Mouse (Mus musculus) T-helper 17 cell (primary cell): ENCODE measurements around the gene Spsb3.

Experiments
- in situ Hi-C, 2 experiments: fragments of 300-600 bp; cut with MboI, MseI; formaldehyde crosslinking; loops; 1 replicate in 1 of 2; 2 replicates in 1 of 2; pipeline ENCODE4 v1.15.1; 2025; ENCODE audit warnings: high pct_unique_total_duplicates in 2 of 2

Spsb3 gene

GRCm38 (mm10) chr17:24886134-24886931 is at the start of gene Spsb3, which contains the start of gene Nubp2:
Gene Spsb3 (plus strand): TSS chr17:24886643.
Gene Nubp2 (minus strand): TSS chr17:24886349.
- in situ Hi-C loops = loop anchor here (5.0 to 10.0 kb wide), 2 partner anchors 142 to 149 kb away; partner anchors contain the start of gene Msrb1 (in 1 of the 2)

DNA sequence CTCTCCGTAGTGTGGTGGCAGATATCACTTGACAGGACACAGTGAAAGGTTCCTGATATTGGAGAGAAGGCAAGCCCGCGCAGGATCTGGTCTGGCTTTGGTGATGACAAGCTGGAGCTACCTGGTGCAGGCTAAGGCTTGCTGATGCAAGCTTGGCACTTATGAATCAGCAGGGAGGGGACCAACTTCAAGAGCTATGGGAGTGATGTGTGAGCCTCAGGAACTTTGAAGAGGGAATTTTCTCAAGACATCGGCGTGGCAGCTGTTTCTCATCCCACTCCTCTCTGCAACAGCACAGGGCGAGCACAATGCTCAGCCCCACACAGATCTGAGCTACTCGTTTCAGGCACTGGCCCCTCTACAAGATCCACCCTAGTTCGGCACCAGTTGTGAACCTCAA is 46.6 kb upstream of the Spsb3 start, which contains the start of gene Hagh:
Gene Hagh (plus strand): TSS at position 302 of the 400 bp plus-strand sequence.
- in situ Hi-C loops = loop anchor here in 1 of 2 experiments (5.0 kb wide), 1 partner anchor 42 kb away; no protein-coding TSS in a partner anchor

GRCm38 (mm10) chr17:24840341-24840740 is 46.1 kb upstream of the Spsb3 start:
- in situ Hi-C loops = loop anchor here in 1 of 2 experiments (5.0 kb wide), 1 partner anchor 42 kb away; no protein-coding TSS in a partner anchor

GRCm38 (mm10) chr17:24841133-24841532 is 45.3 kb upstream of the Spsb3 start:
- in situ Hi-C loops = loop anchor here in 1 of 2 experiments (5.0 kb wide), 1 partner anchor 41 kb away; no protein-coding TSS in a partner anchor

- in situ Hi-C loops = loop anchor here in 1 of 2 experiments (5.0 kb wide), 1 partner anchor 40 kb away; no protein-coding TSS in a partner anchor
These were observed 43.8 kb upstream of the Spsb3 start for GRCm38 (mm10) chr17:24842631-24843030.

- in situ Hi-C loops = loop anchor here in 1 of 2 experiments (5.0 kb wide), 1 partner anchor 38 kb away; no protein-coding TSS in a partner anchor
These were observed 41.9 kb upstream of the Spsb3 start for GRCm38 (mm10) chr17:24844525-24844924.

- in situ Hi-C loops = no loop called here
These were observed 39.1 kb upstream of the Spsb3 start for GRCm38 (mm10) chr17:24847386-24847785.

DNA sequence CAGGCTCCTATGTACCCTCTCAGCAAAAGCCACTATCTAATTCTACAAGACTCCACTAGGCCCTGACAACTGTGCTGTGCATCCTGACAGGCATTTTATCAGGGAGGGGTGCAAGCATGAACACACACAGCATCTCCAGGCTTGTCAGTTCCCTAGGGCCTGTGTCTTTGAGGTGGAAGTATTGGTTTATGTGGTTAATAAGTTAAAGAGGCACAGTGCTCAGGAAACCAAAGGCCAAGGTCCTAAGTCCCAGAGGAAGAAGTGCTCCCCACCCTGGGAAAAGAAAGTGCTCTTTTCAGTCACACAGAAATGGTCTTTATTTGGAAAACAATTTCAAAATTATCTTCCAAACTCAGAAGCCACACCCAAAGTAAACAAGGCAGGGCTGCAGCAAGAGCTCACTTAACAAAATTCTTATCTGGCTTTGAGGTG is 37.8 kb upstream of the Spsb3 start:
- in situ Hi-C loops = no loop called here

GRCm38 (mm10) chr17:24849733-24850064 is 36.7 kb upstream of the Spsb3 start:
- in situ Hi-C loops = loop anchor here in 1 of 2 experiments (10.0 kb wide), 1 partner anchor 1555 kb away; no protein-coding TSS in a partner anchor

DNA sequence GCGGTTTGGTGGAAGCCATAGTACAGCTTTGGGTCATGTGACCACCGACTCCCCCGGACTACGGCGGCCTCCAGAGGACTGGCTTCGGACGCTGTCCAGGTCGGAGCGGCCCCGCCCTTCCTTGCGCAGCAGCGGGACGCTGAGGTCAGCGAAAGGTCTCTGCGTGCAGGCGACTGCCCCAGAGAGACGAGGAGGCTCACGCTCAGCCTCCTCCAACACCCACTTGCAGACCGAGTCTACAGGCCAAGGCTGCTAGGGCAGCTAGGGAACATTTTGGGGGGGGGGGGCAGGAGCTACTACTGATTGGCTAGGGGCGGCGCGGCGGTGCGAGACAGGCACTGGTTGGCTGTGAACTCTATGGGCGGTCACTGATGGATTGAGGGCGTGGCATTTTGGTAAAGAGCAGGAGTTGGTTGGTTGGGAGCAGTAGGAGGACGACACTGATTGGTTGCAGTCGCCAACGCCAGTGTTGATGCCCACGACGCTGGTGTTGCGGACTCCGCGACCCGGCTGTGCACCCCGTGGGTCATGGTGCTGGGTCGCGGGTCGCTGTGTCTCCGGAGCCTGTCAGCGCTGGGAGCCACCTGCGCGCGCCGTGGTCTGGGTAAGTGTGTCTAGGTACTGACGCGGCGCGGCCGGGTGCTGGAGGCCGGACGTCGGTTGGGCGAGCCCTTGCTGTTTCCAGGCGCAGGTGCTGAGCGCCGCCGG is 36.2 kb upstream of the Spsb3 start, which contains the start of gene Fahd1:
Gene Fahd1 (minus strand): TSS at position 300 of the 708 bp plus-strand sequence.
- in situ Hi-C loops = loop anchor here in 1 of 2 experiments (10.0 kb wide), 1 partner anchor 1555 kb away; no protein-coding TSS in a partner anchor

- in situ Hi-C loops = loop anchor here in 1 of 2 experiments (10.0 kb wide), 1 partner anchor 1554 kb away; no protein-coding TSS in a partner anchor
These were observed 35.7 kb upstream of the Spsb3 start for GRCm38 (mm10) chr17:24850773-24851127.

DNA sequence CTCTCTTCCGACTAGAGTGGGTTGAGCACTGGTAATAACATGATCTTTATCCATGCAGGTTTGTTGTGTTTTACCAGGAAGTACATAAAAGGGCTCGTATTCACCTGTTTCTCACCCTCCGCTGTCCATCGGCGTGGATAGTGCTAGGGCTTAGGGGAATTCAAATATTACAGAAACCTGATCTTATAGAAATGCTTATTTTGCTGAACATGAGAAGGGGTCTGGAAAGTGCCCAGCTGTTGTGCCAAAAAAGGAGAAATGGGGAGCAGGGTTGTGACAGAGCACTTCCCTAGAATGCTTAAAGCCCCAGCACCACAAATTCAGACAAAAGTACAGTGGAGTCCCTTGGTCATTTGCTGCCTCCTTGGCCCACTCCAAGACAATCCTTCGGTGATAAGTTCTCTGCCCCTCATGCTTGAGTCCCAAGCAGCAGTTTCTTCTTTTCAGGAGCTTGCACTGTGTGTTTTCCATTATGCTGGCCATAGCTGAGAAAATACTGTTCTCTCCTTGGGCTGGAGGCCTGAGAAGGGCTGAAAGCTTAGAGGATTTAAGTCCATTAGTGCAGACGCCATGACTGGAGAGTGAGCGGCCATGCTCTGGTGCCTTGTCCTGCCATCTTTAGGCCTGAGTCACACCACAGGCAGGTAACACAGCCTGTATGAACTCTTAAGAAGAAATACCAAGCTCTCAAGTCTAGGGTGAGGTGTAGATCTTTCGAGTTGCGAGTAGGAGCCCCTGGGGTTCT is 34.9 kb upstream of the Spsb3 start:
- in situ Hi-C loops = loop anchor here in 1 of 2 experiments (10.0 kb wide), 1 partner anchor 1553 kb away; no protein-coding TSS in a partner anchor

GRCm38 (mm10) chr17:24855838-24856464 is 30.5 kb upstream of the Spsb3 start:
- in situ Hi-C loops = loop anchor here in 1 of 2 experiments (10.0 kb wide), 1 partner anchor 1549 kb away; no protein-coding TSS in a partner anchor

DNA sequence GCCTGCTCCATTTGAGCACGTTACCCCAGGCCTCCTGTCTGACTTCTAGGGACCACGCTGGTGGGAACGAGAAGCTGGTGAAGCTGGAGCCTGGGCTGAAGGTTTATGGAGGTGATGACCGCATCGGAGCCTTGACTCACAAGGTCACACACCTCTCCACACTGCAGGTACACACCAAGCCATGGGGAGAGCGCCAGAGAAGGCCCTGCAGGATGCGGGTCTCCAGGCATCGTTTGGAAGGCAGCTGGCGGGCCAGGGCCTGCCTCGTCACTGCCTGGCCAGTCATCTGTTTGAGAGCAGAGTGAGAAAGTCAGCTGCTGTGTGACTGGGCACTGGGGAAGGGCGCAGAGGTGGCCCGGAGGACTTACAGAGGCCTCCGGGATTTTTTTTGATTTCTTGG is 29.9 kb upstream of the Spsb3 start:
- in situ Hi-C loops = loop anchor here in 1 of 2 experiments (10.0 kb wide), 1 partner anchor 1548 kb away; no protein-coding TSS in a partner anchor

GRCm38 (mm10) chr17:24857831-24858470 is 28.5 kb upstream of the Spsb3 start:
- in situ Hi-C loops = loop anchor here in 1 of 2 experiments (10.0 kb wide), 1 partner anchor 1547 kb away; no protein-coding TSS in a partner anchor

DNA sequence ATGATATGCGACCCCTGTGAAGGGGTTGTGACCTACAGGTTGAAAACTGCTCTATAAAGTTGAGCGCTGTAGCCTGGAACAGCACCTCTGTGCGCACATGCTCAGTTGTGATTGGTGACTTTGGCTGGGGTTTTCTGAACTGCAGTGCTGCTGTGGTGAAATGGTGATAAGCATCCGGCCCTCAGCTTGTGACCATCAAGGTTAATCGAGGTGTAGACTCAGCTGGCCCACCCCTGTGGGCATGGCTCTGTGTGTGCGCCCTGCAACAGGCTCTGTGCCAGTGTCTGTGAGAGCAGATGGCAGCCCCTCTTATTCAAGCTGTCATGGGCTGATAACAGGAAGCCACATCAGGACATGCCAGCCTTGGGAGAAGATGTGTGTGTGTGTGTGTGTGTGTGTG is 27.5 kb upstream of the Spsb3 start:
- in situ Hi-C loops = loop anchor here in 1 of 2 experiments (10.0 kb wide), 1 partner anchor 1546 kb away; no protein-coding TSS in a partner anchor

GRCm38 (mm10) chr17:24860076-24860475 is 26.4 kb upstream of the Spsb3 start:
- in situ Hi-C loops = no loop called here

GRCm38 (mm10) chr17:24861785-24862184 is 24.7 kb upstream of the Spsb3 start:
- in situ Hi-C loops = no loop called here

DNA sequence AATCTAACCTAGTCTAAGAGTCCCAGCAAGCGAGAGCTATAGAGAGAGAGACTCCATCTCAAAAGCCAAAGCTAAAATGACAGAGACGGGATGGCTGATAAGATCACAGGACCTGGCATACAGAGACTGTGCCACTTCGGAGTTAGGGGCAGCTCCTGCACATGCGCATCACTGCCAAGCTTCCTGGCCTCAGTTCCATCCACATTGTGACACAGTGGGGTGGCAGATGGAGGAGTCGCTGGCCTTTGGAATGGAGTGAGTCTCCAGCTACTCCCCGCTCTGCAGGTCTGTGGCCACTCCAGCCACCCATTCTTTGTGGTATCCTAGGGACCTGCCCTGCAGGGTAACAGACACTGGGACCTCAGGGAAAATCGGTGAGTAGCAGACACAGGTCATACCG is 20.7 kb upstream of the Spsb3 start, which contains the start of gene Igfals:
Gene Igfals (plus strand): TSS at position 222 of the 400 bp plus-strand sequence.
- in situ Hi-C loops = no loop called here
